Mouse (Mus musculus) megakaryocyte, embryonic 14.5 days (primary cell): ENCODE data around the gene Plxna1. TPM values are rescaled to one million over a fixed set of nuclear protein-coding genes. Genes with fewer than 3 reads are reported as not detected.

Experiments
- H3K27me3 ChIP-seq: replicated peaks from 2 replicates; pipeline ENCODE3; 2012; ENCODE audit warnings: inconsistent platforms
- H3K36me3 ChIP-seq: replicated peaks from 2 replicates; pipeline ENCODE3; 2012; ENCODE audit warnings: low read length, inconsistent platforms, mixed read lengths
- H3K4me1 ChIP-seq: 2 replicates; pipeline ENCODE4 v1.6.1; 2012; ENCODE audit warnings: inconsistent platforms
- H3K4me3 ChIP-seq: replicated peaks from 2 replicates; pipeline ENCODE3; 2012; ENCODE audit warnings: moderate library complexity, mild to moderate bottlenecking, inconsistent platforms
- H3K9me3 ChIP-seq: 2 replicates; pipeline ENCODE4 v1.6.1; 2012; ENCODE audit warnings: inconsistent platforms
- FLI1 ChIP-seq: IDR thresholded peaks from 2 replicates; pipeline ENCODE4 v1.6.1; 2012; ENCODE audit warnings: low read length, inconsistent platforms, mixed read lengths
- GATA1 ChIP-seq: IDR thresholded peaks from 3 replicates; pipeline ENCODE4 v1.6.1; 2012; ENCODE audit warnings: mixed read lengths, low read length, inconsistent platforms, borderline replicate concordance
- polyA plus RNA-seq: library from polyadenylated mRNA; stranded (reverse); fragments of >175 nt; gene quantifications from 2 replicates; pipeline ENCODE4 v1.2.3, GENCODE M21; 2012; ENCODE audit warnings: low replicate concordance; ENCODE audit not compliant: insufficient read depth

Gene Plxna1
- polyA plus RNA-seq, 1 experiment: 2.9 TPM

GRCm38 (mm10) chr6:89393820-89394219 lies 31.4 kb upstream of the Plxna1 start:
- no peaks in the 10 kb centered on the region for H3K36me3 ChIP-seq
- peaks cover 59% of the 10 kb centered on the region for H3K27me3 ChIP-seq
- peaks cover 18% of the 10 kb centered on the region for H3K4me1 ChIP-seq
- no peaks in the 10 kb centered on the region for H3K9me3 ChIP-seq
- TF ChIP-seq GATA1: no peak
- no peak overlapping the region for H3K4me3 ChIP-seq

GRCm38 (mm10) chr6:89392213-89392612 lies 29.8 kb upstream of the Plxna1 start:
- peaks cover 14% of the 10 kb centered on the region for H3K4me1 ChIP-seq
- H3K4me3 ChIP-seq: no peak overlapping the region
- TF ChIP-seq GATA1 (no peak), FLI1 (no peak)
- no peaks in the 10 kb centered on the region for H3K9me3 ChIP-seq
- peaks cover 70% of the 10 kb centered on the region for H3K27me3 ChIP-seq
- no peaks in the 10 kb centered on the region for H3K36me3 ChIP-seq

- Histone ChIP-seq H3K36me3 (no peaks in the 10 kb centered on the region), H3K9me3 (no peaks in the 10 kb centered on the region), H3K4me1 (peaks cover 11% of the 10 kb centered on the region), H3K27me3 (peaks cover 67% of the 10 kb centered on the region), H3K4me3 (no peak overlapping the region)
- no peak for TF ChIP-seq FLI1
- TF ChIP-seq GATA1: no peak
Measured at GRCm38 (mm10) chr6:89389771-89390170, 27.4 kb upstream of the Plxna1 start.

GRCm38 (mm10) chr6:89386956-89387355 lies 24.5 kb upstream of the Plxna1 start:
- TF ChIP-seq FLI1: no peak
- no peak for TF ChIP-seq GATA1
- Histone ChIP-seq H3K4me1 (no peaks in the 10 kb centered on the region), H3K36me3 (peaks cover 2% of the 10 kb centered on the region)

GRCm38 (mm10) chr6:89384699-89385098 lies 22.3 kb upstream of the Plxna1 start:
- no peaks in the 10 kb centered on the region for H3K4me1 ChIP-seq
- peaks cover 2% of the 10 kb centered on the region for H3K36me3 ChIP-seq
- no peak overlapping the region for H3K4me3 ChIP-seq
- H3K9me3 ChIP-seq: no peaks in the 10 kb centered on the region
- TF ChIP-seq FLI1 (no peak), GATA1 (no peak)
- peaks cover 71% of the 10 kb centered on the region for H3K27me3 ChIP-seq

More at GRCm38 (mm10) chr6:89386956-89387355, 24.5 kb upstream of the Plxna1 start:
- Histone ChIP-seq H3K27me3 (peaks cover 69% of the 10 kb centered on the region), H3K9me3 (no peaks in the 10 kb centered on the region), H3K4me3 (no peak overlapping the region)

- TF ChIP-seq GATA1: no peak
- no peak for TF ChIP-seq FLI1
- peaks cover 12% of the 10 kb centered on the region for H3K4me1 ChIP-seq
- peaks cover 79% of the 10 kb centered on the region for H3K27me3 ChIP-seq
- H3K4me3 ChIP-seq: no peak overlapping the region
- peaks cover 2% of the 10 kb centered on the region for H3K36me3 ChIP-seq
- no peaks in the 10 kb centered on the region for H3K9me3 ChIP-seq
Measured at GRCm38 (mm10) chr6:89381851-89382250, 19.4 kb upstream of the Plxna1 start.

GRCm38 (mm10) chr6:89381172-89381571 lies 18.8 kb upstream of the Plxna1 start:
- Histone ChIP-seq H3K27me3 (peaks cover 81% of the 10 kb centered on the region), H3K4me3 (no peak overlapping the region), H3K36me3 (peaks cover 2% of the 10 kb centered on the region), H3K9me3 (no peaks in the 10 kb centered on the region), H3K4me1 (peaks cover 12% of the 10 kb centered on the region)
- TF ChIP-seq FLI1: no peak
- no peak for TF ChIP-seq GATA1

- no peaks in the 10 kb centered on the region for H3K9me3 ChIP-seq
- H3K27me3 ChIP-seq: peaks cover 83% of the 10 kb centered on the region
- no peak overlapping the region for H3K4me3 ChIP-seq
- peaks cover 2% of the 10 kb centered on the region for H3K36me3 ChIP-seq
- TF ChIP-seq GATA1 (no peak), FLI1 (no peak)
- peaks cover 12% of the 10 kb centered on the region for H3K4me1 ChIP-seq
Measured at GRCm38 (mm10) chr6:89380751-89381150, 18.3 kb upstream of the Plxna1 start.

GRCm38 (mm10) chr6:89378264-89378663 lies 15.8 kb upstream of the Plxna1 start:
- H3K4me1 ChIP-seq: peaks cover 12% of the 10 kb centered on the region
- TF ChIP-seq FLI1 (no peak), GATA1 (no peak)
- no peaks in the 10 kb centered on the region for H3K9me3 ChIP-seq

GRCm38 (mm10) chr6:89368812-89369211 lies 6.4 kb upstream of the Plxna1 start:
- peaks cover 5% of the 10 kb centered on the region; the same call in 1 of the 2 replicates for H3K9me3 ChIP-seq
- H3K4me3 ChIP-seq: no peak overlapping the region
- H3K27me3 ChIP-seq: peaks cover 71% of the 10 kb centered on the region
- no peaks in the 10 kb centered on the region for H3K36me3 ChIP-seq
- peaks cover 14% of the 10 kb centered on the region for H3K4me1 ChIP-seq
- TF ChIP-seq FLI1 (no peak), GATA1 (no peak)

More at GRCm38 (mm10) chr6:89378264-89378663, 15.8 kb upstream of the Plxna1 start:
- Histone ChIP-seq H3K36me3 (no peaks in the 10 kb centered on the region), H3K27me3 (peaks cover 83% of the 10 kb centered on the region), H3K4me3 (peak overlapping the region; percentile 20)

GRCm38 (mm10) chr6:89364342-89364741 lies 1.9 kb upstream of the Plxna1 start:
- peaks cover 46% of the 10 kb centered on the region for H3K4me1 ChIP-seq
- TF ChIP-seq FLI1: no peak
- no peak for TF ChIP-seq GATA1
- peaks cover 5% of the 10 kb centered on the region; the same call in 1 of the 2 replicates for H3K9me3 ChIP-seq
- H3K36me3 ChIP-seq: no peaks in the 10 kb centered on the region
- H3K27me3 ChIP-seq: peaks cover 78% of the 10 kb centered on the region
- no peak overlapping the region for H3K4me3 ChIP-seq

- no peak for TF ChIP-seq GATA1
- no peaks in the 10 kb centered on the region for H3K36me3 ChIP-seq
- peaks cover 46% of the 10 kb centered on the region for H3K4me1 ChIP-seq
- H3K27me3 ChIP-seq: peaks cover 80% of the 10 kb centered on the region
- H3K9me3 ChIP-seq: peaks cover 5% of the 10 kb centered on the region; the same call in 1 of the 2 replicates
- H3K4me3 ChIP-seq: peak overlapping the region; percentile 89
Measured at GRCm38 (mm10) chr6:89363107-89363451, 659 bp upstream of the Plxna1 start.
